Mouse (Mus musculus): ENCODE measurements at regions not wholly inside any gene's neighbourhood (a gene's known extent, or its start where the extent isn't known, plus 50 kb on each side); places are given as distances from the start of the nearest gene placed in this dataset.

- no peak for DNase-seq (ENCODE audit: low spot score in 2 of 2)
These were observed 1020.5 kb downstream of the 9330182O14Rik start for GRCm38 (mm10) chr15:41154551-41155151.

GRCm38 (mm10) chr15:41155169-41155638 lies 1021.0 kb downstream of the 9330182O14Rik start:
- peak; percentile 6 to 18 for DNase-seq (ENCODE audit: low spot score in 2 of 2)

DNA sequence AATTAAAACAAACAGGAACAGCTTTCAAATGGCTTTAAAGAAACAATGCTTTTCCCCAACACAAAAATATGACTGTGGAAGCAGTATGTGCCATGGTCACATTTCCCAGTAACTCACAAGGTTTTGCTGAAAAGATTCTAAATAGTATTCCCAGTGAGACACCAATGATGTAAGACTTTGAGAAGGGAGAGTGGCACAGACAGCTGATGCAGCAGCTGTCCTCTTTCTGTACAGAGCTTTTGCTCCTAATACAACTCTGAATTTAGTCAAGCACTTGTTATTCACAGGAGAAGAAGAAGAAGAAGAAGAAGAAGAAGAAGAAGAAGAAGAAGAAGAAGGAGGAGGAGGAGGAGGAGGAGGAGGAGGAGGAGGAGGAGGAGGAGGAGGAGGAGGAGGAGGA lies 1023.6 kb downstream of the 9330182O14Rik start:
- no peak for DNase-seq (ENCODE audit: low spot score in 2 of 2)

GRCm38 (mm10) chr15:41162268-41162667 lies 1028.1 kb downstream of the 9330182O14Rik start:
- peak; percentile 6 to 31 for DNase-seq (ENCODE audit: low spot score in 2 of 2)

DNA sequence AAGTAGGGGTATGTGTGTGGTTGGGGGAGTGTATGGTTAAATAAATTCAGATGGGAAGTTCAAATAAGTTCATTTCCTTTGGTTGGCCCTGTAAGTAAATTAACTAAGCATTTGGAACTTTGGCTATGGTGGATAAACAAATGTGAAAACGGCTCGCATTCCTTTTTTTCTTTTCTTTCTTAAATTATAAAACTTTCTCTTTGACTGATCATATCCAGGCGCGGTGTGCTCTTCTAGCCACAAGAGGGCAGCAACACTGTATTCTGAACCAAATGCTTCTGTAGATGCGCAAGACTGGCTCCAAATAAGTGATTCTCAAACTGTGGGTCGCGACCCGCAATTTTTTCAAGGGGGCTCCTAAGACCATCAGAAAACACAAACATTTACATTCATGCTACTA lies 1028.6 kb downstream of the 9330182O14Rik start:
- DNase-seq (ENCODE audit: low spot score in 2 of 2), result peak; percentile 64 to 75

DNA sequence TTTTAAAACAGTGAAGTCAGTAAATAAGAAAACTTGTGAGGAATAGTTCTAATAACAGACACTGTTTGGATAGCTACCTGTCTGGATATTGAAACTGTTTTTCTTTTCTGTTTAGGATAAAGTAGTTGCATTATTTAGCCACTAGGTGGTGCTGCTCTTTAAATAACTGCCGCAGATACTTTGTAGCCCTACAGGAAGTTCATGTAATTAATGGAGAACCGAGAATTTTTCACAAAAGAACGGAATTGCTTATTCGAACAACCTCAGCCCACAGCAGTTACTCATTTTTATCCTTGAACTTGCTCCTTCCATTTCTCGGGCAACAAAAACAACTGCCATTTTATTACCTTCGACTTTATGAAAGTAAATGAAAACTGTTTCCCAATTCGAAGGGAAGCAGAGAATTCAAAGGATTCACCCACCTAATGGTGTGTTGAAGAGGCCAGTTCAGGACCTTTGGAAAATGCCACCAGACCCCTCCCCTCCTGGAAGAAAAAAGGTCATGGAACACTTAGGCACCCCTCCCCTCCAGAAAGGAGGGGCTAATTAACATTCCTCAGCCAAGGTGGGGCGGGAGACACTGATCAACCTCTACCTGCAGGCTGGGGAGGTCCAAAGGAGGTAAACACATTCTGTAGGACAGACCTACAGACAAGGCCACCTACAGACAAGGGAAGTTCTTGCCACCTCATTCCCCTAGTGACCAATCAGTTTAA lies 1029.6 kb downstream of the 9330182O14Rik start:
- DNase-seq (ENCODE audit: low spot score in 2 of 2), result peak in 1 of 2 experiments; percentile 22

DNA sequence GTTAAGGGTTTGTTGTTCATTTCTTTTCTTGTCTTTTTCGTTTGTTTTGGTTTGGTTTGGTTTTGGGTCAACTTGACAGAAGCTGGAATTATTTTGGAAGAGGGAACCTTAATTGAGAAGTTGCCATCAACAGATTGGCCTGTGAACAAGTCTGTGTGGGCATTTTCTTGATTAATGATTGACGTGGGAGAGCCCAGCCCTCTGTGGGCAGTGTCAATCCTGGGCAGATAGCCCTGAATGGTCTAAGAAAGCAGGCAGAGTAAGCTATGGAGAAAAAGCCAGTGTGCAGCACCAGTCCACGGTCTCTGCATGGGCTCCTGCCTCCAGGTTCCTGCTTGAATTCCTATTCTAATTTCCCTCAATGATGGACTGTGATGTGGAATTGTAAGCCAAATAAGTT lies 1031.4 kb downstream of the 9330182O14Rik start:
- DNase-seq (ENCODE audit: low spot score in 2 of 2), result no peak

- no peak for DNase-seq (ENCODE audit: low spot score in 2 of 2)
These were observed 1056.6 kb downstream of the 9330182O14Rik start for GRCm38 (mm10) chr15:41190792-41191191.

DNA sequence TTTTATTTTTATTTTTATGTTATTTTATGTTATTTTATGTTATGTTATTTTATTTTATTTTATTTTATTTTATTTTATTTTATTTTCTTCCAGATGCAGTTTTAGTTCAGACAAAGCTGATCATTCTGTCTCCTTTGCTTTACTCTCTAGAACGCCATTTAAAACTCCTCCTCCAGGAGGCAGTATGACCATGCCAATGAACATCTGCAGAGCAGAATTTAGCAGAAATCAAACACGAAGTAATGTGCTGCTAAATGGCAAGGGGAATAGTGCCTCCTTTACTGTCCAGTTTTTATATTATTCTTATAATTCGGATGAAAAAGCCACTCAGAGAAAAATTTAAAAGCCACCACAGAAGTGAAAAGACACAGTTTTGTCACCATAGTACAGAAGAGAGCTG lies 1059.1 kb downstream of the 9330182O14Rik start:
- peak; percentile 83 to 89 for DNase-seq (ENCODE audit: low spot score in 2 of 2)

DNA sequence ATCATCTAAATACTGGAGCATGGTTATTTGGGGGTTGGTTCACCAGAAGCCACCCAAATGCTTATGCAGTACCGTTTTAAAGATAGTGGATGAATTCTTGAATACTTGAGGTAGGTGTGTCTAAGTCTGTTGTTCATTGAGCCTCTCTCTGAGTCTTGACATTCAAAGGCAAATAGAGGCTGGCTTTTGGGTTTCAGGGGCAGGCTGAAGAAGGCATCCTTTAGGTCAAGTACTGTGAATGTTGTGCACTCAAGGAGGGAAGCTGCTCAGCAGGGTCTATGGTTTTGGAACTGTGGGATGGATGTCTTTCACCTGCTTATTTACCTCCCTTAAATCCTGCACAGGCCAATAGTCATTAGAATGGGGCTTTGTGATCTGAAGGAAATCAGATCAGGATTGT lies 1089.6 kb downstream of the 9330182O14Rik start:
- DNase-seq (ENCODE audit: low spot score in 2 of 2), result no peak

DNA sequence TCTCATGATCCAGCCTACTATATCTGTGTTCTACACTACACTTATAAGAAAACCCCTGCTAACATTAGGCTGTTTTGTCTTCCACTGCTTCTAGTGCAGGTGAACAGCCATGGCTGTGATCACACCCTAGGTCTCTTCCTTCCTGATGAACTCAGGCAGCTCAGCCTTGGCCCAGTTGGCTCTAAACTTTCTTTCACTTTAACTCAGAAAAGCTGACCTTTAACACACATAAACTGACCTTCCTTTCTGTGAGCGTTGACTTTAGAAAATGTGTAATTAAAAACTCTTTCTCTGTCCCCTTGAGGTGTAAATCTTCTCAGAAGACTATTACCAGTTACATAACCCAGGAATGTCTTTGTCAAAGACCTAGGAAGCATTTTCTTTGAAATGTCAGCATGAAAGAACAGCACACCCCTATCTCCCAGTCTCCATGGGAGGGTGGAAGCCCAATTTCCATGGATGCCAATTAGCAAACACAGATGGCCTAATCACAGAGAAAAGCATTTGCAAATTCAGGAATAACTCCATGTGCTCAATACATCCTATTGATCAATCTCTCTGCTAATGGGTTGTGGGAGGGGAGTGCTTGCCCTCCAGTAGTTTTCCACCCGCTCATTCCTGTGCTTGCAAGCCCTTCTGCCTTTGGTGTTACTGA lies 1098.4 kb downstream of the 9330182O14Rik start:
- DNase-seq (ENCODE audit: low spot score in 2 of 2), result no peak

Data from right cerebral cortex, adult 2 months (tissue).